Comparison of ENCODE assay signal across 10 mouse cellular contexts in genomic region chr15:92344136-92344869, GRCm38 (mm10). TPM values are rescaled to one million over a fixed set of nuclear protein-coding genes. Genes with fewer than 3 reads are reported as not detected.
A peak's percentile ranks its signal among the peaks of the same experiment; 100 is the strongest.
DNase-seq lines count a peak whose midpoint lies in the region; ATAC-seq lines count a peak whose summit lies in the region.
"Had no signal": no experiment of that assay in that cellular context is flagged by ENCODE, and none has a peak within 500 bp of the region (broad histone marks: within the 10 kb centered on the region; RNA-seq: fewer than 3 reads in every experiment).

No protein-coding gene starts in this region.

- no peak overlapping the region for H3K4me2 ChIP-seq in lung, embryonic 16.5 days (ENCODE audit: low read depth, low read length)
- no peak overlapping the region for H3K4me2 ChIP-seq in intestine, embryonic 15.5 days (replicated peaks)

- 60% methylated on average over 23 of the region's 23 CpGs for WGBS in lung, embryonic 16.5 days
- WGBS in intestine, embryonic 15.5 days, result 76% methylated on average over 23 of the region's 23 CpGs

- H3K4me1 ChIP-seq in lung, embryonic 16.5 days (replicated peaks; ENCODE audit: control insufficient read depth, insufficient read depth, low read length), result no peaks in the 10 kb centered on the region
- H3K4me1 ChIP-seq in intestine, embryonic 15.5 days (replicated peaks), result no peaks in the 10 kb centered on the region

- no peak for ATAC-seq in CD4-positive, CD25-positive, alpha-beta regulatory T cell, adult 4 months
- peak; percentile 52; the same call in 1 of the 2 replicates for ATAC-seq in lung, embryonic 16.5 days (ENCODE audit: low read depth)
- no peak for ATAC-seq in intestine, embryonic 15.5 days

- H3K4me3 ChIP-seq in lung, embryonic 16.5 days (ENCODE audit: low read length), result peak overlapping the region; percentile 34
- peak overlapping the region; percentile 17 for H3K4me3 ChIP-seq in intestine, embryonic 15.5 days (replicated peaks)
- H3K4me3 ChIP-seq: layer of hippocampus, adult 2 months had no signal

- no peak overlapping the region for H3K27ac ChIP-seq in lung, embryonic 16.5 days (ENCODE audit: low read length)
- no peak overlapping the region for H3K27ac ChIP-seq in intestine, embryonic 15.5 days
- H3K27ac ChIP-seq: layer of hippocampus, adult 2 months had no signal

- no peaks in the 10 kb centered on the region for H3K27me3 ChIP-seq in lung, embryonic 16.5 days (ENCODE audit: control insufficient read depth, insufficient read depth, low read depth, low read length)
- no peaks in the 10 kb centered on the region for H3K27me3 ChIP-seq in intestine, embryonic 15.5 days (replicated peaks)
- no peaks in the 10 kb centered on the region for H3K27me3 ChIP-seq in splenic B cell, adult 2 months (ENCODE audit: control insufficient read depth, insufficient read depth, low read length, poor library complexity, severe bottlenecking)

- DNase-seq in CD4-positive, CD25-positive, alpha-beta regulatory T cell, adult 2 months (ENCODE audit: low read depth, low spot score), result peak; percentile 4
- no peak for DNase-seq in lung, postnatal 4 days
- peak; percentile 19 for DNase-seq in splenic B cell, adult 2 months (ENCODE audit: low read depth, low spot score)
- DNase-seq in thymus, postnatal 10 days (ENCODE audit: low spot score in 2 of 2), result no peak
- DNase-seq in frontal cortex, adult 2 months (ENCODE audit: extremely low spot score in 1 of 2, low spot score in 1 of 2), result no peak
- DNase-seq: right cerebral cortex, postnatal 25 days had no signal

- no peaks in the 10 kb centered on the region for H3K9me3 ChIP-seq in lung, embryonic 16.5 days (ENCODE audit: control insufficient read depth, low read length)
- H3K9me3 ChIP-seq in intestine, embryonic 15.5 days, result no peaks in the 10 kb centered on the region

- H3K9ac ChIP-seq in lung, embryonic 16.5 days (ENCODE audit: low read length), result 0 out of 2 replicates have a peak overlapping the region, but pooled peaks have one; percentile 41
- H3K9ac ChIP-seq in intestine, embryonic 15.5 days, result no peak overlapping the region

- no peaks in the 10 kb centered on the region for H3K36me3 ChIP-seq in lung, embryonic 16.5 days (ENCODE audit: control insufficient read depth, insufficient read depth, low read length)
- H3K36me3 ChIP-seq in intestine, embryonic 15.5 days, result no peaks in the 10 kb centered on the region
- H3K36me3 ChIP-seq in splenic B cell, adult 2 months (ENCODE audit: control insufficient read depth, insufficient read depth, low read length, poor library complexity, severe bottlenecking), result no peaks in the 10 kb centered on the region

RNA-seq across cellular contexts. Expression of gene Pdzrn4, which starts 52.4 kb away (rescaled TPM):
- under 1 TPM in 1 of 2 experiments, not detected in 1; 0.12 TPM for polyA plus RNA-seq in CD4-positive, CD25-positive, alpha-beta regulatory T cell, adult 4 months (2017; shearing (Covaris generic))
- 0.77 and 1.5 TPM in 2 replicates for polyA plus RNA-seq in lung, embryonic 16.5 days (2015; fragmentation: Nextera tagmentation; extraction: Ambion mirVana)
- 1.7 and 1.9 TPM in 2 replicates for polyA plus RNA-seq in intestine, embryonic 15.5 days (2015; fragmentation: Nextera tagmentation; extraction: Ambion mirVana)
- 5.3 and 6.7 TPM in 2 replicates for polyA plus RNA-seq in frontal cortex, adult 2 months (2012; rRNA removed)

Comparison
In these comparisons a context has a peak if more than half of its experiments do, and no peak if none do; other contexts are left out.
1. DNase-seq: peak in CD4-positive, CD25-positive, alpha-beta regulatory T cell, adult 2 months (single experiment) and splenic B cell, adult 2 months (single experiment); none in lung, postnatal 4 days (0 of 2), thymus, postnatal 10 days (0 of 2) and frontal cortex, adult 2 months (0 of 2).